Mouse (Mus musculus): ENCODE results near the gene Rps16.

- no peak for TF ChIP-seq POLR2A (IDR thresholded peaks at IDR 0.05; ENCODE audit: low read depth, low read length)
- TF ChIP-seq CTCF (IDR thresholded peaks at IDR 0.05; ENCODE audit: borderline replicate concordance, insufficient read depth, low read length): no peak
These were observed 35.6 kb downstream of the Rps16 start for GRCm38 (mm10) chr7:28386007-28386406.
